Mouse (Mus musculus): ENCODE results near the gene Rfc2. TPM values are rescaled to one million over a fixed set of nuclear protein-coding genes. Genes with fewer than 3 reads are reported as not detected.

Gene Rfc2
- polyA plus RNA-seq, 1 experiment, result 69.3 TPM

DNA sequence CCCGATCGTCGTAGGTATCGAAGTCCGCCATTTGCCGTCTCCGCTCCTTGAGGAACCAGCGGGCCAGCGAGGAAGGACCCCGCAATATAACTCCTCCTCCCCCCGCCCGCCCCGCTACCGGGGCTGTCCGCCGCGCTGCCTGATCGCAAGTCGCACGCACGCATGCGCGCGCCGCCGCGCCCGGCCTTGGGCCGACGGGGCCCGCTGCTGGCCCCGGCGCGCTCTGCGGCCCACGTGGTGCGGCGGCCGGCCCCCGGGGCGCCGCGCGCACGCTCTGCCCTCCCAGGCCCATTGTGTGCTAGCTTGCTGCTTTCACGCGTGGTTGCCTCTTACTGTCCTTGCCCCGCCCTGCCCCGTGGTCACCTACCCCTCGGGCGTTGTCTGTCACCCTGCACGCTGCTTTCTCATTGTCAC is 58.1 kb downstream of the Rfc2 start, which contains the start of gene Eif4h:
Gene Eif4h, minus strand, starts transcription at position 222 of the 414 bp plus-strand sequence.
- Histone ChIP-seq H3K36me3 (ENCODE audit: control insufficient read depth, insufficient read depth) (peaks cover 11% of the 10 kb centered on the region), H3K27me3 (ENCODE audit: control insufficient read depth, insufficient read depth, insufficient read length) (no peaks in the 10 kb centered on the region), H3ac (ENCODE audit: control insufficient read depth, insufficient read length) (peak within 1 kb of the TSS; percentile 100), H3K79me2 (ENCODE audit: control insufficient read depth, insufficient read depth) (peaks cover 44% of the 10 kb centered on the region), H3K4me3 (peak within 1 kb of the TSS; percentile 73), H3K4me2 (ENCODE audit: low read depth) (peak within 1 kb of the TSS; percentile 92)
- TF ChIP-seq REST (IDR thresholded peaks at IDR 0.05; ENCODE audit: insufficient read depth, insufficient read length) (no peak), POLR2AphosphoS2 (IDR thresholded peaks at IDR 0.05; ENCODE audit: insufficient read length, low read depth) (peak; percentile 89), USF1 (IDR thresholded peaks at IDR 0.05; ENCODE audit: low read depth) (peak; percentile 73), SRF (IDR thresholded peaks at IDR 0.05; ENCODE audit: control insufficient read depth, insufficient read length, low read depth) (peak; percentile 29), MYOD1 (IDR thresholded peaks at IDR 0.05; ENCODE audit: control insufficient read depth in 1 of 3, insufficient read length in 2 of 3, low read depth in 2 of 3) (peak in 1 of 3 experiments; percentile 35), E2F4 (IDR thresholded peaks at IDR 0.05; ENCODE audit: insufficient read depth) (no peak), TCF12 (IDR thresholded peaks at IDR 0.05; ENCODE audit: insufficient read depth, poor library complexity, severe bottlenecking) (no peak), POLR2A (IDR thresholded peaks at IDR 0.05; ENCODE audit: insufficient read length, low read depth) (peak; percentile 85)

DNA sequence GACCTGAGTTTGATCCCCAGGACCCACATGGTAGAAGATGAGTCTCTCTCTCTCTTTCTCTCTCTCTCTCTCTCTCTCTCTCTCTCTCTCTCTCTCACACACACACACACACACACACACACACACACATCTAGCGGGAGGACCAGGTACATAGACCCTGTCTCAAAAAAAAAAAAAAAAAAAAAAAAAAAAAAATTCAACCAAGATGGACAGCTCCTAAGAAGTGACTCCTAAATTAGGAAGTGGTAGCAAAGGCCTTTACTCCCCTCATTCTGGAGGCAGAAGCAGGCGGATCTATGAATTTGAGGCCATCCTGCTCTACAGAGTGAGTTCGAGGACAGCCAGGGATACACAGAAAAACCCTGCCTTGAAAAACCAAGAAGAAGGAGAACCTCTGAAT is 59.2 kb downstream of the Rfc2 start:
- Histone ChIP-seq H3K79me2 (ENCODE audit: control insufficient read depth, insufficient read depth) (peaks cover 33% of the 10 kb centered on the region), H3K4me3 (no peak overlapping the region), H3K36me3 (ENCODE audit: control insufficient read depth, insufficient read depth) (peaks cover 10% of the 10 kb centered on the region), H3K4me2 (ENCODE audit: low read depth) (no peak overlapping the region), H3K27me3 (ENCODE audit: control insufficient read depth, insufficient read depth, insufficient read length) (no peaks in the 10 kb centered on the region), H3ac (ENCODE audit: control insufficient read depth, insufficient read length) (no peak overlapping the region)
- no peak for TF ChIP-seq REST (IDR thresholded peaks at IDR 0.05; ENCODE audit: insufficient read depth, insufficient read length)
- no peak for TF ChIP-seq USF1 (IDR thresholded peaks at IDR 0.05; ENCODE audit: low read depth)
- no peak for TF ChIP-seq MYOD1 (IDR thresholded peaks at IDR 0.05; ENCODE audit: control insufficient read depth in 1 of 3, insufficient read length in 2 of 3, low read depth in 2 of 3)
- no peak for TF ChIP-seq MYOG (IDR thresholded peaks at IDR 0.05; ENCODE audit: control insufficient read depth in 1 of 3, insufficient read depth in 1 of 3, insufficient read length in 2 of 3, low read depth in 2 of 3)
- no peak for TF ChIP-seq POLR2A (IDR thresholded peaks at IDR 0.05; ENCODE audit: insufficient read length, low read depth)
- TF ChIP-seq SRF (IDR thresholded peaks at IDR 0.05; ENCODE audit: control insufficient read depth, insufficient read length, low read depth), result no peak
- no peak for TF ChIP-seq TCF3 (IDR thresholded peaks at IDR 0.05; ENCODE audit: insufficient read length, low read depth)
- no peak for TF ChIP-seq E2F4 (IDR thresholded peaks at IDR 0.05; ENCODE audit: insufficient read depth)
- TF ChIP-seq MAX (IDR thresholded peaks at IDR 0.05; ENCODE audit: low read depth), result no peak
- TF ChIP-seq POLR2AphosphoS2 (IDR thresholded peaks at IDR 0.05; ENCODE audit: insufficient read length, low read depth), result no peak
- TF ChIP-seq CEBPB (IDR thresholded peaks at IDR 0.05; ENCODE audit: insufficient read depth, poor library complexity, severe bottlenecking), result no peak
- TF ChIP-seq TCF12 (IDR thresholded peaks at IDR 0.05; ENCODE audit: insufficient read depth, poor library complexity, severe bottlenecking), result no peak

DNA sequence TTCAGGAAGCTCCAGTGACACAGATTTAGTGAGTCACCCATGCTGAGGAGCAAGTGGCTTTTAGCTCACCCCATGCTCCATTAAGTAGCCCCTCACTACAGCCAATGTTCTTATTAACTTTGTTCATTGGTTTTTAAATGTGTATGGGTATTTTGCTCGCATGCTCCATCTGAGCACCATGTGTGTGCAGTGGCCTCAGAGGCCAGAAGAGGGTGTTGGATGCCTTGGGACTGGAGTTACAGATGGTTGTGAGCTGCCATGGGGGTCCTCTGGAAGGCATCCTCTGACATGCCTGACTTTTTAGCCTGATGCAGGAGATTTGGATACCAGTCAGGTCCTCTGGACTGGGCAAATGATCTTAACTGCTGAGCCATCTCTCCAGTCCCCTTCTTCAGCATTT is 63.0 kb downstream of the Rfc2 start:
- TF ChIP-seq E2F4 (IDR thresholded peaks at IDR 0.05; ENCODE audit: insufficient read depth) (no peak), SRF (IDR thresholded peaks at IDR 0.05; ENCODE audit: control insufficient read depth, insufficient read length, low read depth) (no peak), POLR2AphosphoS2 (IDR thresholded peaks at IDR 0.05; ENCODE audit: insufficient read length, low read depth) (no peak), POLR2A (IDR thresholded peaks at IDR 0.05; ENCODE audit: insufficient read length, low read depth) (no peak), USF1 (IDR thresholded peaks at IDR 0.05; ENCODE audit: low read depth) (no peak), MYOD1 (IDR thresholded peaks at IDR 0.05; ENCODE audit: control insufficient read depth in 1 of 3, insufficient read length in 2 of 3, low read depth in 2 of 3) (no peak), REST (IDR thresholded peaks at IDR 0.05; ENCODE audit: insufficient read depth, insufficient read length) (no peak), MYOG (IDR thresholded peaks at IDR 0.05; ENCODE audit: control insufficient read depth in 1 of 3, insufficient read depth in 1 of 3, insufficient read length in 2 of 3, low read depth in 2 of 3) (no peak), CEBPB (IDR thresholded peaks at IDR 0.05; ENCODE audit: insufficient read depth, poor library complexity, severe bottlenecking) (no peak), TCF12 (IDR thresholded peaks at IDR 0.05; ENCODE audit: insufficient read depth, poor library complexity, severe bottlenecking) (no peak), MAX (IDR thresholded peaks at IDR 0.05; ENCODE audit: low read depth) (no peak)
- no peaks in the 10 kb centered on the region for H3K27me3 ChIP-seq (ENCODE audit: control insufficient read depth, insufficient read depth, insufficient read length)
- no peaks in the 10 kb centered on the region for H3K79me2 ChIP-seq (ENCODE audit: control insufficient read depth, insufficient read depth)
- no peak overlapping the region for H3K4me2 ChIP-seq (ENCODE audit: low read depth)
- H3K36me3 ChIP-seq (ENCODE audit: control insufficient read depth, insufficient read depth), result no peaks in the 10 kb centered on the region
- no peak overlapping the region for H3ac ChIP-seq (ENCODE audit: control insufficient read depth, insufficient read length)
- H3K4me3 ChIP-seq, result no peak overlapping the region

DNA sequence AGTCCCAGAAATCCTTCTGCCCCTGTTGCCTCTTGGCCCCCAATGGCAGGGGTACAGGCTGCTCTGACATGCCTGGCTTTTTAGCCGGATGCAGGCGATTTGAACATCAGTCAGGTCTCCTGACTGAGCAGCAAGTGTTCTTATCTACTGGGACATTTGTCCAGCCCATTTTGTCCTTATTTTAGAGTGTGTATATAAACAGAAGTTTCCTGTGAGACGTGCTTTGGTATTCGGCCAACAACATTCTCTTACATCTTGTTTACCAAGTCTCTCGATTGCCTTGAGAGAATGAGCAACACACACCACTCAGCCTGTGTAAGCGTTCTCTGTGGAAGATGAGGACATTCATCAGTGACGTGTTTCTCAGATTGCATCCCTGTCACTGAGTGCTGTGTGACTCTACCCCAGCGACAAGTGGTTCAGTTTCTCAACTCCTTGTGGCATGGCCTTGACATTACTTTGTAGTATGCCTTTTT is 63.5 kb downstream of the Rfc2 start:
- Histone ChIP-seq H3K27me3 (ENCODE audit: control insufficient read depth, insufficient read depth, insufficient read length) (no peaks in the 10 kb centered on the region), H3K79me2 (ENCODE audit: control insufficient read depth, insufficient read depth) (no peaks in the 10 kb centered on the region), H3K36me3 (ENCODE audit: control insufficient read depth, insufficient read depth) (no peaks in the 10 kb centered on the region), H3ac (ENCODE audit: control insufficient read depth, insufficient read length) (no peak overlapping the region), H3K4me2 (ENCODE audit: low read depth) (no peak overlapping the region), H3K4me3 (no peak overlapping the region)
- no peak for TF ChIP-seq POLR2A (IDR thresholded peaks at IDR 0.05; ENCODE audit: insufficient read length, low read depth)
- no peak for TF ChIP-seq MAX (IDR thresholded peaks at IDR 0.05; ENCODE audit: low read depth)

DNA sequence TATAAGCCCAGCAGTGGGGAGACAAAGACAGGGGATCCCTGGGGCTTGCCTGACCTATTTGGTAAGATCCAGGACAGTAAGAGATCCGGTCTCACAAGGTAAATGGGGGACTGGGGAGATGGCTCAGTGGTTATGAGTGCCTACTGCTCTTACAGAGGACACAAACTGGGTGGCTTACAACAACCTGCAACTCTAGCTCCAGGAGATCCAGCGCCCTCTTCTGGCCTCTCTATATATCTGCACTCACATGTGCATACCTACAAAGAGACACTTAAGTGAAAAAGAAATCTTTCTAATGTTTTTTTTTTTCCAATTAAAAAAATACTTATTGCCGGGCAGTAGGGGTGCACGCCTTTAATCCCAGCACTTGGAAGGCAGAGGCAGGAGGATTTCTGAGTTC is 65.3 kb downstream of the Rfc2 start:
- no peak for TF ChIP-seq REST (IDR thresholded peaks at IDR 0.05; ENCODE audit: insufficient read depth, insufficient read length)
- TF ChIP-seq TCF3 (IDR thresholded peaks at IDR 0.05; ENCODE audit: insufficient read length, low read depth), result no peak
- TF ChIP-seq MAX (IDR thresholded peaks at IDR 0.05; ENCODE audit: low read depth), result no peak
- no peak for TF ChIP-seq CEBPB (IDR thresholded peaks at IDR 0.05; ENCODE audit: insufficient read depth, poor library complexity, severe bottlenecking)
- TF ChIP-seq POLR2A (IDR thresholded peaks at IDR 0.05; ENCODE audit: insufficient read length, low read depth), result no peak
- no peak for TF ChIP-seq E2F4 (IDR thresholded peaks at IDR 0.05; ENCODE audit: insufficient read depth)
- TF ChIP-seq MYOD1 (IDR thresholded peaks at IDR 0.05; ENCODE audit: control insufficient read depth in 1 of 3, insufficient read length in 2 of 3, low read depth in 2 of 3), result no peak
- TF ChIP-seq SRF (IDR thresholded peaks at IDR 0.05; ENCODE audit: control insufficient read depth, insufficient read length, low read depth), result no peak
- TF ChIP-seq POLR2AphosphoS2 (IDR thresholded peaks at IDR 0.05; ENCODE audit: insufficient read length, low read depth), result no peak
- TF ChIP-seq TCF12 (IDR thresholded peaks at IDR 0.05; ENCODE audit: insufficient read depth, poor library complexity, severe bottlenecking), result no peak
- TF ChIP-seq USF1 (IDR thresholded peaks at IDR 0.05; ENCODE audit: low read depth), result no peak
- no peak for TF ChIP-seq MYOG (IDR thresholded peaks at IDR 0.05; ENCODE audit: control insufficient read depth in 1 of 3, insufficient read depth in 1 of 3, insufficient read length in 2 of 3, low read depth in 2 of 3)
- no peak overlapping the region for H3K4me2 ChIP-seq (ENCODE audit: low read depth)
- H3K4me3 ChIP-seq, result no peak overlapping the region
- H3ac ChIP-seq (ENCODE audit: control insufficient read depth, insufficient read length), result no peak overlapping the region
- no peaks in the 10 kb centered on the region for H3K36me3 ChIP-seq (ENCODE audit: control insufficient read depth, insufficient read depth)
- H3K79me2 ChIP-seq (ENCODE audit: control insufficient read depth, insufficient read depth), result no peaks in the 10 kb centered on the region
- H3K27me3 ChIP-seq (ENCODE audit: control insufficient read depth, insufficient read depth, insufficient read length), result no peaks in the 10 kb centered on the region
